Mouse (Mus musculus) colon, adult 2 months (tissue): ENCODE results near the gene Vmn1r28. TPM values are rescaled to one million over a fixed set of nuclear protein-coding genes. Genes with fewer than 3 reads are reported as not detected.

Source experiments
- polyA plus RNA-seq: library from polyadenylated mRNA; depleted of rRNA; stranded (reverse); fragments of >200 nt; gene quantifications from 2 replicates; pipeline ENCODE4 v1.2.3, GENCODE M21; 2012; rRNA removed

Gene Vmn1r28
- polyA plus RNA-seq: not detected in 2 replicates

DNA sequence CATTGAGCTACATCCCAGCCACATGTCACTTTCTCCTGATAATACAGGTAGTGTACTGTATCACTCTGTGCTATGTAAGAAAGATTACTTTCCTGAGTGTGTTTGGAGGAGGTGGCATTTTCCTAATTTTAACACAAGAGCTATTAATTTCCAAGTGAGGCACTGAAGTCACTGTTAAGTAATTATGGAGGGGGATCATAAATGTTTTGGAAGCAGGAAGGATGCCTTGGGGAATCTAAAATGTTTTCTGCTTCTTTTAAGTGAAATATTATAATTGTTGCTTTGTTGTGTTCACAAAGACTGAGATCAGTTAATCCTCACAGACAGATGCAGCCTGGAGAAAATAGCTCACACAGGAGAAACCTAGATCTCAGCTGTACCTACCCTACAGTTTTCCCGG is at the start of gene Vmn1r28:
Gene Vmn1r28 (plus strand): TSS at position 301 of the 400 bp plus-strand sequence.

DNA sequence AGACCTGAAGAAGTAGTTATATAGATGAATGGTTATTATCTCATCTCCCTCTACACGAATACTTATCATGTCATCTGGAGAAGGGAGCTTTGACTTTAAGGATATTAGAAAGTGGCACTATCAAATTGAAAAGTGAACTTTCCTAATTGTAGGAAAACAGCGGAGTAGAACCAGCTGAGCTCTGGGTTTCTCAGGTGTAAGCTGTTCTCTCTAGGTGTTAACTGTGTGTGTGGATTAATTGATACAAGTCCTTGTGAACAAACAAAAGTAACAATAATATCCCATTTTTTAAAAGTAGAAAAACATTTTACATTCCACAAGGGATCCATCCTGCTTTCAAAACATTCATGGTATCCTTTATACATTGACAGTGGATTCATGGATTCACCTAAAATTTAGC is 43.1 kb upstream of the Vmn1r28 start, which contains the start of gene Vmn1r27:
Gene Vmn1r27 (minus strand): TSS at position 101 of the 400 bp plus-strand sequence.

DNA sequence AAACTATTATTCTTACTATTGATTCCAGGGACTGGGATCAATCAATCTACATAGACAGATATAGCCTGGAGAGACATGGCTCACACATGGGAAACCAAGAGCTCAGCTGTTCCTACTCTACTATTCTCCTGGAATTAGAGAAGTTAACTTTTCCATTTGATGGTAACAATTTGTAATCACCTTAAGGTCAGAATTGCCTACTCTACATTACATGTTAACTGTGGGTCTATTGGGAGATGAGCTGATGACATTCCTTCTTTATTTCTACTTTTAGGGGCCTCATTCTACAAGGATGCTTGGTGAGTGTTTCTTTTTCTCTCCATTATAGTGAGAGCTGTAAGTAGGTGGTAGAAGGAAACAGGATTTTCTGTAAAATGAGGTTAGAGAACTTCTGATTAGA is 39.4 kb downstream of the Vmn1r28 start, which contains the start of gene Vmn1r29:
Gene Vmn1r29 (plus strand): TSS at position 301 of the 400 bp plus-strand sequence.

Other genes with a start within 250 kb of the Vmn1r28 start
- gene Vmn1r26, start 246.9 kb upstream of the Vmn1r28 start, polyA plus RNA-seq: not detected in 2 replicates
- not detected in 2 replicates for gene Vmn1r27, start 43.2 kb upstream of the Vmn1r28 start, polyA plus RNA-seq
- gene Vmn1r29, start 39.5 kb downstream of the Vmn1r28 start, polyA plus RNA-seq: not detected in 2 replicates
- gene Vmn1r30, start 181.3 kb downstream of the Vmn1r28 start, polyA plus RNA-seq: not detected in 2 replicates
- not detected in 2 replicates for gene Vmn1r31, start 213.3 kb downstream of the Vmn1r28 start, polyA plus RNA-seq